Mouse (Mus musculus): ENCODE measurements at regions not wholly inside any gene's neighbourhood (a gene's known extent, or its start where the extent isn't known, plus 50 kb on each side); places are given as distances from the start of the nearest gene placed in this dataset.
A peak's percentile ranks its signal among the peaks of the same experiment; 100 is the strongest.

GRCm38 (mm10) chr14:24646239-24646848 is 159.4 kb downstream of the Rps24 start:
- no peak overlapping the region for H3K9ac ChIP-seq
- H3K4me1 ChIP-seq: peaks cover 45% of the 10 kb centered on the region
- no peak for ATAC-seq (replicated peaks)
- H3K27me3 ChIP-seq (replicated peaks): no peaks in the 10 kb centered on the region
- peak overlapping the region; percentile 57 for H3K27ac ChIP-seq
- no peaks in the 10 kb centered on the region for H3K36me3 ChIP-seq (replicated peaks)
- no peak overlapping the region for H3K4me2 ChIP-seq
- no peak overlapping the region for H3K4me3 ChIP-seq
- 80% methylated on average over 6 of the region's 6 CpGs for WGBS
- H3K9me3 ChIP-seq: no peaks in the 10 kb centered on the region

- Histone ChIP-seq H3K36me3 (replicated peaks) (no peaks in the 10 kb centered on the region), H3K9ac (no peak overlapping the region), H3K4me3 (no peak overlapping the region), H3K27me3 (replicated peaks) (no peaks in the 10 kb centered on the region), H3K4me1 (peaks cover 45% of the 10 kb centered on the region), H3K4me2 (no peak overlapping the region), H3K9me3 (no peaks in the 10 kb centered on the region), H3K27ac (no peak overlapping the region)
- WGBS: 89% methylated on average over 4 of the region's 4 CpGs
- ATAC-seq (replicated peaks): no peak
Observed at GRCm38 (mm10) chr14:24647722-24648121, 160.8 kb downstream of the Rps24 start.

GRCm38 (mm10) chr14:24650195-24650901 is 163.4 kb downstream of the Rps24 start:
- H3K9me3 ChIP-seq: no peaks in the 10 kb centered on the region
- ATAC-seq (replicated peaks): peak; percentile 63
- no peaks in the 10 kb centered on the region for H3K27me3 ChIP-seq (replicated peaks)
- peak overlapping the region; percentile 70 for H3K27ac ChIP-seq
- H3K9ac ChIP-seq: no peak overlapping the region
- no peak overlapping the region for H3K4me3 ChIP-seq
- H3K36me3 ChIP-seq (replicated peaks): no peaks in the 10 kb centered on the region
- peaks cover 29% of the 10 kb centered on the region for H3K4me1 ChIP-seq
- 41% methylated on average over 7 of the region's 7 CpGs for WGBS
- H3K4me2 ChIP-seq: no peak overlapping the region

GRCm38 (mm10) chr14:24650902-24651270 is 164.0 kb downstream of the Rps24 start:
- Histone ChIP-seq H3K27ac (peak overlapping the region; percentile 70), H3K9ac (no peak overlapping the region), H3K4me3 (no peak overlapping the region), H3K36me3 (replicated peaks) (no peaks in the 10 kb centered on the region), H3K4me2 (no peak overlapping the region), H3K9me3 (no peaks in the 10 kb centered on the region), H3K27me3 (replicated peaks) (no peaks in the 10 kb centered on the region), H3K4me1 (peaks cover 27% of the 10 kb centered on the region)
- 30% methylated on average over 12 of the region's 12 CpGs for WGBS
- peak; percentile 25; the same call in 1 of the 2 replicates for ATAC-seq (replicated peaks)

- no peak overlapping the region for H3K9ac ChIP-seq
- H3K27me3 ChIP-seq (replicated peaks): no peaks in the 10 kb centered on the region
- 51% methylated on average over 2 of the region's 2 CpGs for WGBS
- no peak overlapping the region for H3K27ac ChIP-seq
- no peak overlapping the region for H3K4me3 ChIP-seq
- no peak for ATAC-seq (replicated peaks)
- H3K4me1 ChIP-seq: peaks cover 16% of the 10 kb centered on the region
- H3K4me2 ChIP-seq: no peak overlapping the region
- H3K9me3 ChIP-seq: no peaks in the 10 kb centered on the region
- H3K36me3 ChIP-seq (replicated peaks): no peaks in the 10 kb centered on the region
Observed at GRCm38 (mm10) chr14:24652591-24652990, 165.7 kb downstream of the Rps24 start.

- Histone ChIP-seq H3K36me3 (replicated peaks) (no peaks in the 10 kb centered on the region), H3K9me3 (no peaks in the 10 kb centered on the region), H3K27ac (no peak overlapping the region), H3K4me3 (no peak overlapping the region), H3K9ac (no peak overlapping the region), H3K27me3 (replicated peaks) (no peaks in the 10 kb centered on the region), H3K4me1 (peaks cover 7% of the 10 kb centered on the region), H3K4me2 (no peak overlapping the region)
- no peak for ATAC-seq (replicated peaks)
- 54% methylated on average over 9 of the region's 9 CpGs for WGBS
Observed at GRCm38 (mm10) chr14:24655580-24655979, 168.7 kb downstream of the Rps24 start.

- Histone ChIP-seq H3K4me1 (peaks cover 7% of the 10 kb centered on the region; the same call in 1 of the 2 replicates), H3K4me3 (no peak overlapping the region), H3K9me3 (no peaks in the 10 kb centered on the region), H3K4me2 (no peak overlapping the region), H3K9ac (no peak overlapping the region), H3K27me3 (replicated peaks) (no peaks in the 10 kb centered on the region), H3K36me3 (replicated peaks) (no peaks in the 10 kb centered on the region), H3K27ac (no peak overlapping the region)
- ATAC-seq (replicated peaks): no peak
- 68% methylated on average over 2 of the region's 2 CpGs for WGBS
Observed at GRCm38 (mm10) chr14:24661797-24662196, 174.9 kb downstream of the Rps24 start.

GRCm38 (mm10) chr14:24665210-24665609 is 178.3 kb downstream of the Rps24 start:
- no peak overlapping the region for H3K9ac ChIP-seq
- WGBS: 47% methylated on average over 4 of the region's 4 CpGs

More at GRCm38 (mm10) chr14:24665210-24665609, 178.3 kb downstream of the Rps24 start:
- H3K27me3 ChIP-seq (replicated peaks): no peaks in the 10 kb centered on the region
- H3K36me3 ChIP-seq (replicated peaks): no peaks in the 10 kb centered on the region
- H3K4me2 ChIP-seq: no peak overlapping the region
- H3K4me1 ChIP-seq: peaks cover 7% of the 10 kb centered on the region; the same call in 1 of the 2 replicates
- H3K9me3 ChIP-seq: no peaks in the 10 kb centered on the region
- ATAC-seq (replicated peaks): no peak
- no peak overlapping the region for H3K4me3 ChIP-seq
- peak overlapping the region; percentile 58 for H3K27ac ChIP-seq
